Mouse (Mus musculus) forebrain, postnatal 0 days (tissue): ENCODE results near the gene Lpp. TPM values are rescaled to one million over a fixed set of nuclear protein-coding genes. Genes with fewer than 3 reads are reported as not detected.

ENCODE experiments used
- ATAC-seq: fragments of 200-750 bp; cut with Nextera tagmentation; 2 replicates; pipeline ENCODE4 v1.8.0; 2017; ENCODE audit warnings: mild to moderate bottlenecking, moderate library complexity
- DNase-seq: peaks from one replicate; pipeline ENCODE4 v3.0.0-alpha.2; 2015
- H3K27ac ChIP-seq: fragments of 300-500 bp; sonication (generic); 2 replicates; pipeline ENCODE4 v1.5.1; 2014; ENCODE audit warnings: low read depth, mild to moderate bottlenecking, antibody characterized with exemption, low read length, moderate library complexity, mixed read lengths
- H3K27me3 ChIP-seq: fragments of 300-500 bp; sonication (generic); 2 replicates; pipeline ENCODE4 v1.6.1; 2014; ENCODE audit warnings: mild to moderate bottlenecking, low read length, mixed read lengths; ENCODE audit not compliant: insufficient read depth
- H3K36me3 ChIP-seq: fragments of 300-500 bp; sonication (generic); 2 replicates; pipeline ENCODE4 v1.6.1; 2014; ENCODE audit warnings: mild to moderate bottlenecking, moderate library complexity; ENCODE audit not compliant: insufficient read depth
- H3K4me1 ChIP-seq: fragments of 300-500 bp; sonication (generic); 2 replicates; pipeline ENCODE4 v1.6.1; 2014; ENCODE audit warnings: antibody characterized with exemption; ENCODE audit not compliant: insufficient read depth
- H3K4me2 ChIP-seq: fragments of 300-500 bp; sonication (generic); 2 replicates; pipeline ENCODE4 v1.6.1; 2014; ENCODE audit warnings: low read depth, mild to moderate bottlenecking, moderate library complexity
- H3K4me3 ChIP-seq: fragments of 300-500 bp; sonication (generic); 2 replicates; pipeline ENCODE4 v1.5.1; 2014; ENCODE audit warnings: low read depth, low read length, mixed read lengths
- H3K9ac ChIP-seq: fragments of 300-500 bp; sonication (generic); 2 replicates; pipeline ENCODE4 v1.6.1; 2014; ENCODE audit warnings: mild to moderate bottlenecking
- H3K9me3 ChIP-seq: fragments of 300-500 bp; sonication (generic); 2 replicates; pipeline ENCODE4 v1.6.1; 2016; ENCODE audit warnings: low read length
- CTCF ChIP-seq: sonication (generic); IDR thresholded peaks from 2 replicates; pipeline ENCODE4 v1.5.1; 2016; ENCODE audit warnings: antibody characterized with exemption, control low read depth, low read depth
- WGBS: fragments of 180-500 bp; shearing (Covaris S2); extraction: QIAGEN DNeasy Blood & Tissue Kit; methylation state at CpG from one replicate; pipeline ENCODE4 v1.1.7; 2014; 5-methylcytosine and 5-hydroxymethylcytosine counted together
- polyA plus RNA-seq: library from polyadenylated mRNA; unstranded; fragments of >200 nt; fragmentation: Nextera tagmentation; extraction: Ambion mirVana; gene quantifications from 2 replicates; pipeline ENCODE4 v1.2.1, GENCODE M21; 2015
- total RNA-seq: library from RNA; depleted of rRNA; stranded (reverse); fragments of >200 nt; gene quantifications from 2 replicates; pipeline ENCODE4 v1.2.3, GENCODE M21; 2014

The Lpp gene
- total and polyA plus RNA-seq, 2 experiments from 2014 or later, result 6.2 to 9.4 TPM

DNA sequence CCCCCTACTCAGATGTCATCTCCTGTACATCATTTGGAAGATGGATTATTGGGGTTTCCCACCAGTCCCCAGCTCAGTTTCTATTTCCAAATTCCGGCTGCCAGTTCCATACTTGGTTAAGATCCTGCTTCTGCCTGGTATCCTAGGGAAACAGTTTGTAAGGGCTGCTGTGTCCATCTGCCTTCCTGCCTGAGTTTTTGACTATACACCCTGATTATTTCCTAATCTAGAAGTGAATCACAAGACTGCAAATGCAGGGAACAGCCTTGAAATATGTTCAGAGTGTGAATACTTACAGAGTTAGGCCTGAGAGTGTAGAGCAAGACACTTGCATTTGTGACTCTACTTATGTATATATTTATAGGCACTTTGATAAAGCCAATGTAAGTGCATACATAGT is 429.6 kb downstream of the Lpp start:
- 79% methylated on average over 1 of the region's 1 CpGs for WGBS
- Histone ChIP-seq H3K27me3 (no peaks in the 10 kb centered on the region), H3K9ac (no peak overlapping the region), H3K9me3 (no peaks in the 10 kb centered on the region), H3K36me3 (no peaks in the 10 kb centered on the region), H3K4me2 (no peak overlapping the region), H3K4me1 (peaks cover 4% of the 10 kb centered on the region; the same call in 1 of the 2 replicates), H3K27ac (no peak overlapping the region), H3K4me3 (no peak overlapping the region)
- TF ChIP-seq CTCF, result no peak
- no peak for ATAC-seq
- no peak for DNase-seq

DNA sequence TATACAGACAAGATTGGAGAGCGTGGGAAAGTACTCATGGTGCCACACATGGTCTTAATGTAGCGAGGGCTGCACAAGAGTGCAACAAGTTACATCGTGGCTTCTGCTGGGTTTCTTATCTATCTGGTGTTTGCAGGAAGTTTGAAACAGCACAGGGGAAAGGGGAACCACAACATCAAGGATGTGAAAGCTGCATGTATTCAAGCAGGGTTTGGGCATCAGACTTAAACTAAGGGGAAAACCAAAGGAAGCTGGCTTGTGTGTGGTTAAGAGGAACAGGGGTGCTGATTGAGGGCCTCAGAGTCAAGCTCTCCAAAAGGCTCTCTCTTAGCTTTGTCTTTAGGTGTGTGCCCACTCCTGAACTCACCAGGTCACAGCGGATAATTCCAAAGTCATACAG is 433.1 kb downstream of the Lpp start:
- TF ChIP-seq CTCF, result no peak

DNA sequence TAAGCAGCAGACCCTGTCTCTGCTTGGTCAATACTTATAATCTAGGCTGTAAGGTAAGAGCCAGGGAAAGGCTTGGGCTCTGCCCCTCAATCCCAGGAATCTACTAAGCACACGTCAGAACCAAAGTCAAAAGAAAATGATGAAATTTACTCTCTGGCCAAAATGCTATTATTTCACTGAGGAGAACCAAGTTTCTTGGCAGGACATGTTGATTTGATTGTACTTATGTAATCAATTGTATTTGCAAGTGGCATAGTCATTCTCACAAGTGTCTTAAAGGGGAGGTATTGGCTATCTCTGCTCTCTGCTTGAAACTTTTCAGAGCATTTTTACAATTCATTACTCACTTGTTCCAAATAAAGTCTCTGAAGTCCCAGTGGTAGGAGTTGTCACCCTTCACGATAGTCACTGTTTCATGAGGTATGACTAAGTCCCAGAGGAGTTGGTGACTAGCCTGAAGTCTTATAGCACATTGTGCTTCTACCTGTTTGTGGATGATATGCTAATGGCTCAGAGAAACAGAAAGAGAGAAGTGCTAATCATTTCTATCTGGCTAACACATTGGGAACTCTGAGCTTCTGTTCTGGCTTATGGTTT is 435.0 kb downstream of the Lpp start:
- no peaks in the 10 kb centered on the region for H3K9me3 ChIP-seq
- WGBS, result 81% methylated on average over 2 of the region's 2 CpGs
- H3K36me3 ChIP-seq, result no peaks in the 10 kb centered on the region
- H3K27me3 ChIP-seq, result no peaks in the 10 kb centered on the region
- H3K27ac ChIP-seq, result no peak overlapping the region
- ATAC-seq, result no peak
- no peak overlapping the region for H3K4me3 ChIP-seq
- no peak overlapping the region for H3K9ac ChIP-seq
- no peak for DNase-seq
- no peaks in the 10 kb centered on the region for H3K4me1 ChIP-seq
- H3K4me2 ChIP-seq, result no peak overlapping the region
- no peak for TF ChIP-seq CTCF

More for the DNA sequence above, 433.1 kb downstream of the Lpp start:
- 93% methylated on average over 4 of the region's 4 CpGs for WGBS
- no peak overlapping the region for H3K4me3 ChIP-seq
- H3K9ac ChIP-seq, result no peak overlapping the region
- H3K36me3 ChIP-seq, result no peaks in the 10 kb centered on the region
- no peaks in the 10 kb centered on the region for H3K27me3 ChIP-seq
- H3K4me2 ChIP-seq, result no peak overlapping the region
- no peak overlapping the region for H3K27ac ChIP-seq
- no peaks in the 10 kb centered on the region for H3K4me1 ChIP-seq
- DNase-seq (no peak), ATAC-seq (no peak)
- H3K9me3 ChIP-seq, result no peaks in the 10 kb centered on the region

- no peak for TF ChIP-seq CTCF
- 90% methylated on average over 4 of the region's 4 CpGs for WGBS
- H3K4me3 ChIP-seq, result no peak overlapping the region
- no peak for ATAC-seq
- no peak overlapping the region for H3K4me2 ChIP-seq
- no peak for DNase-seq
- H3K4me1 ChIP-seq, result no peaks in the 10 kb centered on the region
- no peaks in the 10 kb centered on the region for H3K36me3 ChIP-seq
- H3K27ac ChIP-seq, result no peak overlapping the region
- H3K9ac ChIP-seq, result no peak overlapping the region
- H3K27me3 ChIP-seq, result no peaks in the 10 kb centered on the region
- H3K9me3 ChIP-seq, result no peaks in the 10 kb centered on the region
These were observed 436.6 kb downstream of the Lpp start for GRCm38 (mm10) chr16:24829860-24830259.

- Histone ChIP-seq H3K9me3 (no peaks in the 10 kb centered on the region), H3K27ac (no peak overlapping the region), H3K4me2 (no peak overlapping the region), H3K27me3 (no peaks in the 10 kb centered on the region), H3K36me3 (no peaks in the 10 kb centered on the region), H3K9ac (no peak overlapping the region), H3K4me3 (no peak overlapping the region), H3K4me1 (no peaks in the 10 kb centered on the region)
- DNase-seq, result no peak
- TF ChIP-seq CTCF, result no peak
- no peak for ATAC-seq
- 66% methylated on average over 7 of the region's 7 CpGs for WGBS
These were observed 437.6 kb downstream of the Lpp start for GRCm38 (mm10) chr16:24830939-24831338.

- no peak for TF ChIP-seq CTCF
- Histone ChIP-seq H3K4me1 (no peaks in the 10 kb centered on the region), H3K27ac (peak overlapping the region; percentile 15; the same call in 1 of the 2 replicates), H3K4me3 (no peak overlapping the region), H3K36me3 (no peaks in the 10 kb centered on the region), H3K9me3 (no peaks in the 10 kb centered on the region), H3K9ac (no peak overlapping the region), H3K4me2 (no peak overlapping the region), H3K27me3 (no peaks in the 10 kb centered on the region)
- DNase-seq (no peak), ATAC-seq (peak; percentile 43; the same call in 1 of the 2 replicates)
- WGBS, result 74% methylated on average over 8 of the region's 8 CpGs
These were observed 439.9 kb downstream of the Lpp start for GRCm38 (mm10) chr16:24833221-24833620.

- Histone ChIP-seq H3K4me2 (no peak overlapping the region), H3K9me3 (no peaks in the 10 kb centered on the region), H3K4me3 (no peak overlapping the region), H3K27me3 (no peaks in the 10 kb centered on the region), H3K27ac (no peak overlapping the region), H3K4me1 (no peaks in the 10 kb centered on the region), H3K36me3 (no peaks in the 10 kb centered on the region), H3K9ac (no peak overlapping the region)
- ATAC-seq (no peak), DNase-seq (no peak)
- WGBS, result 76% methylated on average over 9 of the region's 9 CpGs
- no peak for TF ChIP-seq CTCF
These were observed 441.2 kb downstream of the Lpp start for GRCm38 (mm10) chr16:24834536-24834935.

DNA sequence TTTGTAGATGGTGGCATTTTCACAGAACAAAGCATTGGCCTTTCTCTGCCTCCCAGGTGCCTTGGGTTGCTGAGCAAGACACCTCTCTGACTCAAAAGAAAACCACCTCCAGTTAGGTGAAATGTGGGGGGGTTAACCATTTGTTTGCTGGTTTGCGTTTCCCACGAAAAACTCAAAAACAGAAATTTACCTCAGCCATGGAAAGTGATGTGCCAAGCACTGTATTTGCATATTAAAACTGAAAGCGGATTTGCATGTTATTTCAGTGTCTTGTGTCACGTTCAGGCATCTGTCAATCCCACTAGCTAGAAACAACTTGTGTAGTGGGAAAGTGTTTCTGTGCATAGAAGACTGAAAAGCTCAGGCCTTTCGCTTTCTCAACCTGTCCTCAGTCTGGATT is 443.2 kb downstream of the Lpp start:
- ATAC-seq (no peak), DNase-seq (no peak)
- 61% methylated on average over 5 of the region's 5 CpGs for WGBS
- no peak overlapping the region for H3K27ac ChIP-seq
- H3K9me3 ChIP-seq, result no peaks in the 10 kb centered on the region
- H3K27me3 ChIP-seq, result no peaks in the 10 kb centered on the region
- no peak overlapping the region for H3K4me2 ChIP-seq
- no peaks in the 10 kb centered on the region for H3K4me1 ChIP-seq
- no peak overlapping the region for H3K4me3 ChIP-seq
- no peak for TF ChIP-seq CTCF
- no peaks in the 10 kb centered on the region for H3K36me3 ChIP-seq
- H3K9ac ChIP-seq, result no peak overlapping the region
